Mouse (Mus musculus) lung, adult 2 months (tissue): Measurements from ENCODE around the gene Rps6kc1. TPM values are rescaled to one million over a fixed set of nuclear protein-coding genes. Genes with fewer than 3 reads are reported as not detected.

Source experiments
- DNase-seq: peaks from one replicate; pipeline ENCODE4 v3.0.0; 2022
- H3K4me1 ChIP-seq: fragments of 200-500 bp; 2 replicates; pipeline ENCODE4 v1.6.1; 2011; ENCODE audit warnings: low read length; ENCODE audit not compliant: control insufficient read depth, insufficient read depth
- H3K4me3 ChIP-seq: fragments of 200-500 bp; replicated peaks from 2 replicates; pipeline ENCODE3; 2011; ENCODE audit warnings: low read depth, mild to moderate bottlenecking, control low read depth, low read length; ENCODE audit errors: extremely low read depth
- CTCF ChIP-seq: fragments of 200-500 bp; IDR thresholded peaks from 2 replicates; pipeline ENCODE4 v1.5.1; 2011; ENCODE audit warnings: mild to moderate bottlenecking, low read length, control low read depth; ENCODE audit not compliant: insufficient read depth
- POLR2A ChIP-seq: fragments of 200-500 bp; IDR thresholded peaks from 2 replicates; pipeline ENCODE4 v1.6.1; 2011; ENCODE audit warnings: low read depth, mild to moderate bottlenecking, control low read depth, low read length, borderline replicate concordance; ENCODE audit errors: extremely low read depth
- WGBS: fragments of 180-500 bp; shearing (Covaris S2); methylation state at CpG from one replicate; pipeline ENCODE4 v1.1.7; 2018; 5-methylcytosine and 5-hydroxymethylcytosine counted together
- polyA plus RNA-seq: library from polyadenylated mRNA; depleted of rRNA; stranded (reverse); fragments of >200 nt; gene quantifications from 2 replicates; pipeline ENCODE4 v1.2.3, GENCODE M21; 2012; rRNA removed

Gene Rps6kc1
- polyA plus RNA-seq, 1 experiment, result 9.7 TPM

GRCm38 (mm10) chr1:190653989-190654693, 257.4 kb downstream of the Rps6kc1 start:
- Histone ChIP-seq H3K4me3 (no peak overlapping the region), H3K4me1 (no peaks in the 10 kb centered on the region)
- TF ChIP-seq POLR2A (no peak), CTCF (no peak)
- 85% methylated on average over 20 of the region's 20 CpGs for WGBS
- DNase-seq, result no peak

GRCm38 (mm10) chr1:190653081-190653480, 258.5 kb downstream of the Rps6kc1 start:
- no peaks in the 10 kb centered on the region for H3K4me1 ChIP-seq
- TF ChIP-seq POLR2A (no peak), CTCF (no peak)
- 67% methylated on average over 6 of the region's 6 CpGs for whole genome bisulfite sequencing
- no peak for DNase-seq
- no peak overlapping the region for H3K4me3 ChIP-seq

Other genes starting within 250 kb of the Rps6kc1 start
- gene Angel2, start 13.3 kb upstream of the Rps6kc1 start, polyA plus RNA-seq, result 19.9 and 22.7 TPM in 2 replicates
- gene Vash2, start 67.5 kb upstream of the Rps6kc1 start, polyA plus RNA-seq, result 0.51 and 1.5 TPM in 2 replicates
- gene Flvcr1, start 114.4 kb upstream of the Rps6kc1 start, polyA plus RNA-seq, result 19.9 and 26.1 TPM in 2 replicates
- gene Spata45, start 124.9 kb upstream of the Rps6kc1 start, polyA plus RNA-seq, result not detected in 2 replicates
- 3.8 and 6.8 TPM in 2 replicates for gene Tatdn3, start 151.2 kb upstream of the Rps6kc1 start, polyA plus RNA-seq
- gene Nsl1, start 151.2 kb upstream of the Rps6kc1 start, polyA plus RNA-seq, result 0.38 and 0.49 TPM in 2 replicates
- 5.1 and 6.1 TPM in 2 replicates for gene Batf3, start 186.1 kb upstream of the Rps6kc1 start, polyA plus RNA-seq